8 mouse cellular contexts compared by ENCODE assay signal in the genomic region with DNA sequence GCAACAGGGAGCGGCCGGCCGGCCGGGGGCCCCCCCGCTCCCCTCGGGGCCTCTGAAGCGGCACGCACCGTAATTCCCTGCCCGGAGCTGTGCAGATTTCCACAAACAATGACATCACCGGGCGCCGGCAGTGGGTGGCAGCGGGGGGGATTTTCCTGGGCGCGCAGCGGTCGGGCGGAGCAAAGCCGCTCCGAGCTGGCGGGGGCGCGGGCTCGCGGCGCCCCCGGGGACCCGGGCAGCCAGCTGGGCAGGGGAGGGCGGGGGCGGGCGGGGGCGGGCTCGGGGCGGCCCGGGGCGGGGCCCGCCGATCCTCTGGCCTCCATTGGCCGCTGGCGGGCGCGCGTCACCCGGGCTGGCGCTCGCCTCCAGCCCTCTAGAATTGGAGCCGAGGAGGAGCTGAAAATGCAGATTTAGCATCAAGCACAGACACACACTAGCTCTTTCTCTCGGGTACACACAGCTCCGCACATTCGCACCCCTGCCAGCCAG. TPM values are rescaled to one million over a fixed set of nuclear protein-coding genes. Genes with fewer than 3 reads are reported as not detected.
DNase-seq lines count a peak whose midpoint lies in the region; ATAC-seq and TF ChIP-seq lines count a peak whose summit lies in the region.

A gene (plus strand): TSS at position 399 of the 489 bp plus-strand sequence.

- H3K36me3 ChIP-seq in kidney, adult 2 months (ENCODE audit: control insufficient read depth, insufficient read depth, low read length) = no peaks in the 10 kb centered on the region
- no peaks in the 10 kb centered on the region for H3K36me3 ChIP-seq in hindbrain, embryonic 16.5 days (ENCODE audit: control insufficient read depth, insufficient read depth, low read length)
- H3K36me3 ChIP-seq in limb, embryonic 13.5 days = no peaks in the 10 kb centered on the region
- no peaks in the 10 kb centered on the region for H3K36me3 ChIP-seq in neural tube, embryonic 14.5 days (ENCODE audit: control insufficient read depth, insufficient read depth, low read length)

- H3K4me2 ChIP-seq in hindbrain, embryonic 16.5 days (ENCODE audit: low read length) = peak within 1 kb of the TSS; percentile 64
- peak within 1 kb of the TSS; percentile 81 for H3K4me2 ChIP-seq in limb, embryonic 13.5 days (replicated peaks)
- H3K4me2 ChIP-seq in neural tube, embryonic 14.5 days (ENCODE audit: low read depth, low read length) = peak within 1 kb of the TSS; percentile 74

- peak; percentile 1 for DNase-seq in kidney, adult 2 months
- DNase-seq in kidney, adult 9 months = no peak
- peak; percentile 92 for DNase-seq in cerebellum, adult 9-11 months
- DNase-seq in frontal cortex, postnatal 10 days (ENCODE audit: low spot score in 2 of 2) = peak; percentile 82 to 84
- DNase-seq in thymus, postnatal 14 days = no peak

- H3K27me3 ChIP-seq in kidney, adult 2 months (replicated peaks; ENCODE audit: control insufficient read depth, insufficient read depth, low read length) = no peaks in the 10 kb centered on the region; the same call in none of the 2 replicates
- H3K27me3 ChIP-seq in hindbrain, embryonic 16.5 days (replicated peaks; ENCODE audit: control insufficient read depth, insufficient read depth, low read length) = no peaks in the 10 kb centered on the region
- peaks cover 68% of the 10 kb centered on the region for H3K27me3 ChIP-seq in limb, embryonic 13.5 days
- peaks cover 6% of the 10 kb centered on the region; the same call in 1 of the 2 replicates for H3K27me3 ChIP-seq in neural tube, embryonic 14.5 days (ENCODE audit: control insufficient read depth, insufficient read depth, low read length)

- WGBS in kidney, adult 2 months = 1% methylated on average over 51 of the region's 51 CpGs
- 0% methylated on average over 17 of the region's 51 CpGs for WGBS in hindbrain, embryonic 16.5 days
- WGBS in limb, embryonic 13.5 days = under 1% methylated on average over 19 of the region's 51 CpGs
- 0% methylated on average over 23 of the region's 51 CpGs for WGBS in neural tube, embryonic 14.5 days

- no peak for TF ChIP-seq POLR2A in kidney, adult 2 months (IDR thresholded peaks at IDR 0.05; ENCODE audit: low read depth, low read length)

- H3K4me1 ChIP-seq in kidney, adult 2 months (ENCODE audit: control insufficient read depth, insufficient read depth, low read length) = no peaks in the 10 kb centered on the region
- peaks cover 10% of the 10 kb centered on the region for H3K4me1 ChIP-seq in hindbrain, embryonic 16.5 days (ENCODE audit: control insufficient read depth, insufficient read depth, low read depth, low read length)
- H3K4me1 ChIP-seq in limb, embryonic 13.5 days = peaks cover 14% of the 10 kb centered on the region
- H3K4me1 ChIP-seq in neural tube, embryonic 14.5 days (ENCODE audit: control insufficient read depth, insufficient read depth, low read length) = no peaks in the 10 kb centered on the region; the same call in 1 of the 2 replicates

- H3K9me3 ChIP-seq in hindbrain, embryonic 16.5 days (ENCODE audit: control insufficient read depth, low read length) = no peaks in the 10 kb centered on the region
- no peaks in the 10 kb centered on the region for H3K9me3 ChIP-seq in limb, embryonic 13.5 days
- H3K9me3 ChIP-seq in neural tube, embryonic 14.5 days (ENCODE audit: control insufficient read depth, low read length) = no peaks in the 10 kb centered on the region

- peak within 1 kb of the TSS; percentile 78 for H3K9ac ChIP-seq in hindbrain, embryonic 16.5 days (ENCODE audit: low read depth, low read length)
- H3K9ac ChIP-seq in limb, embryonic 13.5 days = peak within 1 kb of the TSS; percentile 53; the same call in 1 of the 2 replicates
- peak within 1 kb of the TSS; percentile 68 for H3K9ac ChIP-seq in neural tube, embryonic 14.5 days (replicated peaks; ENCODE audit: low read depth, low read length)

- peak; percentile 98 for ATAC-seq in hindbrain, embryonic 16.5 days
- ATAC-seq in limb, embryonic 13.5 days (ENCODE audit: low FRiP score, low read depth) = peak; percentile 91
- ATAC-seq in neural tube, embryonic 14.5 days (ENCODE audit: low read depth) = peak; percentile 97

- no peak within 1 kb of the TSS for H3K27ac ChIP-seq in kidney, adult 2 months (ENCODE audit: insufficient read depth, low read depth, low read length)
- peak within 1 kb of the TSS; percentile 79 for H3K27ac ChIP-seq in hindbrain, embryonic 16.5 days (ENCODE audit: low read depth, low read length)
- H3K27ac ChIP-seq in limb, embryonic 13.5 days = no peak within 1 kb of the TSS
- peak within 1 kb of the TSS; percentile 87 for H3K27ac ChIP-seq in neural tube, embryonic 14.5 days (ENCODE audit: low read depth, low read length)

- H3K4me3 ChIP-seq in kidney, adult 2 months (ENCODE audit: insufficient read depth, low read depth, low read length) = 0 out of 2 replicates have a peak within 1 kb of the TSS, but pooled peaks have one; percentile 35
- peak within 1 kb of the TSS; percentile 66 for H3K4me3 ChIP-seq in hindbrain, embryonic 16.5 days (ENCODE audit: low read length)
- H3K4me3 ChIP-seq in limb, embryonic 13.5 days = peak within 1 kb of the TSS; percentile 54
- H3K4me3 ChIP-seq in neural tube, embryonic 14.5 days (ENCODE audit: low read depth, low read length) = peak within 1 kb of the TSS; percentile 51

- TF ChIP-seq CTCF in kidney, adult 2 months (conservative IDR thresholded peaks at IDR 0.05; ENCODE audit: insufficient read depth, insufficient read length, low read depth, low read length) = no peak

RNA-seq across cellular contexts. Expression of the gene that starts here (rescaled TPM):
- 0.08 and 0.11 TPM in 2 replicates for polyA plus RNA-seq in kidney, adult 2 months (2012; rRNA removed)
- 23.4 and 25.1 TPM in 2 replicates for polyA plus RNA-seq in hindbrain, embryonic 16.5 days (2015; fragmentation: Nextera tagmentation; extraction: Ambion mirVana)
- polyA plus RNA-seq in limb, embryonic 13.5 days (2015; fragmentation: Nextera tagmentation; extraction: Ambion mirVana) = 0.59 and 0.73 TPM in 2 replicates
- polyA plus RNA-seq in neural tube, embryonic 14.5 days (2014; fragmentation: Nextera tagmentation; extraction: Ambion mirVana) = 36.8 and 37.4 TPM in 2 replicates

Comparison
In these comparisons a context has a peak if more than half of its experiments do, and no peak if none do; other contexts are left out.
1. RNA of the gene that starts here (polyA plus RNA-seq): 36.8 to 37.4 TPM in neural tube, embryonic 14.5 days and 23.4 to 25.1 TPM in hindbrain, embryonic 16.5 days; 0.59 to 0.73 TPM in limb, embryonic 13.5 days and 0.08 to 0.11 TPM in kidney, adult 2 months; every median in the first group is over 10 times any median in the second.
2. Peak in DNase-seq and H3K4me3 ChIP-seq in kidney, adult 2 months; RNA of the gene not detected or under 1 TPM.
3. Peak in ATAC-seq, H3K4me3 ChIP-seq, H3K9ac ChIP-seq and H3K4me2 ChIP-seq in limb, embryonic 13.5 days; RNA of the gene not detected or under 1 TPM.
4. DNase-seq: peak in cerebellum, adult 9-11 months (single experiment) and frontal cortex, postnatal 10 days (2 of 2); none in kidney, adult 9 months (single experiment) and thymus, postnatal 14 days (single experiment).
5. H3K27ac ChIP-seq: peak in hindbrain, embryonic 16.5 days (single experiment) and neural tube, embryonic 14.5 days (single experiment); none in kidney, adult 2 months (single experiment) and limb, embryonic 13.5 days (single experiment).
6. Peak in every context shown above with its lines, with median percentiles within 50 percentile points of each other: H3K4me3 ChIP-seq, ATAC-seq, H3K4me2 ChIP-seq and H3K9ac ChIP-seq.